Mouse (Mus musculus) heart, embryonic 16.5 days (tissue): ENCODE measurements around the gene Nasp. TPM values are rescaled to one million over a fixed set of nuclear protein-coding genes. Genes with fewer than 3 reads are reported as not detected.
"Not testable (repeated sequence)": the region's sequence is repeated elsewhere in the genome, so short reads cannot be mapped to it uniquely, and the experiment has no call there.

ENCODE experiments used
- ATAC-seq: fragments of 200-750 bp; cut with Nextera tagmentation; replicated peaks from 2 replicates; pipeline ENCODE4 v1.8.0; 2017; ENCODE audit warnings: moderate number of reproducible peaks; ENCODE audit not compliant: insufficient read depth, low FRiP score; ENCODE audit errors: extremely low read depth
- H3K27ac ChIP-seq: fragments of 300-500 bp; sonication (generic); 2 replicates; pipeline ENCODE4 v1.5.1; 2014; ENCODE audit warnings: mild to moderate bottlenecking, low read length, control low read depth, moderate library complexity
- H3K27me3 ChIP-seq: fragments of 300-500 bp; sonication (generic); 2 replicates; pipeline ENCODE4 v1.6.1; 2014; ENCODE audit warnings: low read length, mixed read lengths; ENCODE audit not compliant: control insufficient read depth, insufficient read depth
- H3K36me3 ChIP-seq: fragments of 300-500 bp; sonication (generic); 2 replicates; pipeline ENCODE4 v1.6.1; 2014; ENCODE audit not compliant: control insufficient read depth, insufficient read depth
- H3K4me1 ChIP-seq: fragments of 300-500 bp; sonication (generic); 2 replicates; pipeline ENCODE4 v1.6.1; 2014; ENCODE audit warnings: low read length, mixed read lengths; ENCODE audit not compliant: control insufficient read depth, insufficient read depth
- H3K4me2 ChIP-seq: fragments of 300-500 bp; sonication (generic); 2 replicates; pipeline ENCODE4 v1.6.1; 2014; ENCODE audit warnings: low read depth, mild to moderate bottlenecking, control low read depth, low read length
- H3K4me3 ChIP-seq: fragments of 300-500 bp; sonication (generic); 2 replicates; pipeline ENCODE4 v1.5.1; 2014; ENCODE audit warnings: mild to moderate bottlenecking, control low read depth, low read length
- H3K9ac ChIP-seq: fragments of 300-500 bp; sonication (generic); 2 replicates; pipeline ENCODE4 v1.6.1; 2014; ENCODE audit warnings: low read length, control low read depth
- H3K9me3 ChIP-seq: fragments of 300-500 bp; sonication (generic); replicated peaks from 2 replicates; pipeline ENCODE4 v1.6.1; 2016; ENCODE audit warnings: low read length; ENCODE audit not compliant: control insufficient read depth
- WGBS: fragments of 180-500 bp; shearing (Covaris S2); extraction: QIAGEN DNeasy Blood & Tissue Kit; methylation state at CpG from one replicate; pipeline ENCODE4 v1.1.7; 2014; 5-methylcytosine and 5-hydroxymethylcytosine counted together
- polyA plus RNA-seq: library from polyadenylated mRNA; unstranded; fragments of >200 nt; fragmentation: Nextera tagmentation; extraction: Ambion mirVana; gene quantifications from 2 replicates; pipeline ENCODE4 v1.2.1, GENCODE M21; 2015

Gene Nasp
- 73.8 and 77.5 TPM in 2 replicates for polyA plus RNA-seq

- Histone ChIP-seq H3K27ac (peak within 1 kb of the TSS; percentile 90), H3K9ac (peak within 1 kb of the TSS; percentile 83), H3K4me2 (peak within 1 kb of the TSS; percentile 83), H3K27me3 (no peaks in the 10 kb centered on the region), H3K4me1 (peaks cover 14% of the 10 kb centered on the region), H3K9me3 (no peaks in the 10 kb centered on the region), H3K36me3 (peaks cover 2% of the 10 kb centered on the region; the same call in 1 of the 2 replicates), H3K4me3 (peak within 1 kb of the TSS; percentile 74)
- 7% methylated on average over 23 of the region's 23 CpGs for WGBS
- ATAC-seq, result peak; percentile 88
Measured at GRCm38 (mm10) chr4:116627722-116628662, at the start of gene Nasp. Nasp (minus strand) TSS chr4:116627941.

- Histone ChIP-seq H3K9ac (no peak overlapping the region), H3K36me3 (no peaks in the 10 kb centered on the region), H3K27ac (no peak overlapping the region), H3K4me3 (no peak overlapping the region), H3K27me3 (no peaks in the 10 kb centered on the region), H3K4me2 (no peak overlapping the region), H3K9me3 (no peaks in the 10 kb centered on the region), H3K4me1 (no peaks in the 10 kb centered on the region)
- ATAC-seq, result no peak
- WGBS, result 72% methylated on average over 3 of the region's 3 CpGs
Measured at GRCm38 (mm10) chr4:116676027-116676426, 48.3 kb upstream of the Nasp start.

GRCm38 (mm10) chr4:116674761-116675160 is 47.0 kb upstream of the Nasp start:
- H3K4me2 ChIP-seq, H3K4me3 ChIP-seq, H3K9ac ChIP-seq, H3K27me3 ChIP-seq, ATAC-seq, H3K36me3 ChIP-seq, H3K4me1 ChIP-seq, H3K27ac ChIP-seq, H3K9me3 ChIP-seq: not testable (repeated sequence)
- WGBS, result 93% methylated on average over 6 of the region's 6 CpGs

- H3K27ac ChIP-seq, result no peak overlapping the region
- no peaks in the 10 kb centered on the region for H3K36me3 ChIP-seq
- H3K9me3 ChIP-seq, result no peaks in the 10 kb centered on the region
- H3K9ac ChIP-seq, result no peak overlapping the region
- no peaks in the 10 kb centered on the region for H3K4me1 ChIP-seq
- 39% methylated on average over 2 of the region's 2 CpGs for WGBS
- no peak overlapping the region for H3K4me2 ChIP-seq
- no peak for ATAC-seq
- H3K4me3 ChIP-seq, result no peak overlapping the region
- no peaks in the 10 kb centered on the region for H3K27me3 ChIP-seq
Measured at GRCm38 (mm10) chr4:116672785-116673184, 45.0 kb upstream of the Nasp start.

- no peaks in the 10 kb centered on the region for H3K9me3 ChIP-seq
- no peak overlapping the region for H3K27ac ChIP-seq
- H3K4me1 ChIP-seq, result no peaks in the 10 kb centered on the region
- no peak overlapping the region for H3K4me2 ChIP-seq
- no peak for ATAC-seq
- H3K9ac ChIP-seq, result no peak overlapping the region
- WGBS, result 70% methylated on average over 2 of the region's 2 CpGs
- H3K27me3 ChIP-seq, result no peaks in the 10 kb centered on the region
- no peak overlapping the region for H3K4me3 ChIP-seq
- H3K36me3 ChIP-seq, result no peaks in the 10 kb centered on the region
Measured at GRCm38 (mm10) chr4:116669291-116669690, 41.5 kb upstream of the Nasp start.

DNA sequence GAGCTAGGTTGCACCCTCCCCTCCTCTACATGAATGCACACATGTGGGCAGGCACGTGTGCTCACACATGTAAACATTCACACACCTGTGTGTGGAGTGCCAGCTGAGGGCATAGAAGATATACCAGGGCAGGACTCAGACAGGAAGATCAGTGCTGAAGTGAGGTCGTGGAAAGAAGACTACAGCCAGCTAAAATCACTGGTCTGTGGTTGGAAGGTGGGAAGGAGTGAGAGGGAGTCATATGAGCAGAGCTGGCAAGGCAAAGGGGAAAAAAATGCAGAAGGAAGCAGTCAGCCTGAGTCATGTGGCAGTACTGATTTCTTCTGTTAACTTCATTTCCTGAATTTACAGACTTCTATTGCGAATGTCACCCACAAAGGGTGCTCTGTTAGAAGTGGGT is 40.4 kb upstream of the Nasp start:
- Histone ChIP-seq H3K4me1 (no peaks in the 10 kb centered on the region), H3K4me3 (no peak overlapping the region), H3K9ac (no peak overlapping the region), H3K36me3 (no peaks in the 10 kb centered on the region), H3K27ac (no peak overlapping the region), H3K27me3 (no peaks in the 10 kb centered on the region), H3K4me2 (no peak overlapping the region), H3K9me3 (no peaks in the 10 kb centered on the region)
- no peak for ATAC-seq
- 41% methylated on average over 3 of the region's 3 CpGs for WGBS

DNA sequence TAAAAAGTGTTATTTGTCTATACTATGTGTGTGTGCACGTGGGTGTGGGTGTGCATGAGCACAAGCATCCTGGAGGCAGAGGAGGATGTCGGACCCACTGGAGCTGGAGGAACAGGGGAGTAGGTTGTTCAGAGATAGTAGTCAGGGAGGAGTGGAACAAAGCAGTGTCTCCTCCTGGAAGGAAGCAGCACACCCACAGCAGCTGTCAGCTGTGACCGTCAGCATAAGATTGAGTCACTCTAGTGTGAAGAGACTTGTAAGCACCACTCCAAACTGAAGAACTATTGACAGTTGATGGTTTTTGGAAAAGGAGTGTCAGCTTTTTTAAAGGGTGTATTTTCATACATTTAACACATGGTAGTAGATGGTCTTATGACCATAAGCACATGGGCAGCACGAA is 38.9 kb upstream of the Nasp start:
- Histone ChIP-seq H3K4me2 (no peak overlapping the region), H3K27ac (no peak overlapping the region), H3K4me3 (no peak overlapping the region), H3K4me1 (no peaks in the 10 kb centered on the region), H3K36me3 (no peaks in the 10 kb centered on the region), H3K9ac (no peak overlapping the region), H3K9me3 (no peaks in the 10 kb centered on the region), H3K27me3 (no peaks in the 10 kb centered on the region)
- ATAC-seq, result no peak
- WGBS, result 43% methylated on average over 4 of the region's 4 CpGs

- ATAC-seq, result no peak
- no peak overlapping the region for H3K9ac ChIP-seq
Measured at GRCm38 (mm10) chr4:116661998-116662397, 34.3 kb upstream of the Nasp start.

GRCm38 (mm10) chr4:116660829-116661228 is 33.1 kb upstream of the Nasp start:
- ATAC-seq, result no peak
- H3K27me3 ChIP-seq, result no peaks in the 10 kb centered on the region
- H3K27ac ChIP-seq, result no peak overlapping the region

More at GRCm38 (mm10) chr4:116661998-116662397, 34.3 kb upstream of the Nasp start:
- WGBS, result 91% methylated on average over 1 of the region's 1 CpGs
- Histone ChIP-seq H3K4me2 (no peak overlapping the region), H3K4me3 (no peak overlapping the region), H3K27ac (no peak overlapping the region), H3K4me1 (no peaks in the 10 kb centered on the region), H3K36me3 (no peaks in the 10 kb centered on the region), H3K27me3 (no peaks in the 10 kb centered on the region), H3K9me3 (no peaks in the 10 kb centered on the region)

More at GRCm38 (mm10) chr4:116660829-116661228, 33.1 kb upstream of the Nasp start:
- no peak overlapping the region for H3K4me2 ChIP-seq
- H3K4me3 ChIP-seq, result no peak overlapping the region
- 68% methylated on average over 6 of the region's 6 CpGs for WGBS
- H3K36me3 ChIP-seq, result no peaks in the 10 kb centered on the region
- no peaks in the 10 kb centered on the region for H3K4me1 ChIP-seq
- H3K9ac ChIP-seq, result no peak overlapping the region
- H3K9me3 ChIP-seq, result no peaks in the 10 kb centered on the region
